Mouse (Mus musculus): Measurements from ENCODE around the gene Tmem184a. TPM values are rescaled to one million over a fixed set of nuclear protein-coding genes. Genes with fewer than 3 reads are reported as not detected.

Gene Tmem184a
- total RNA-seq, 2 experiments from 2014 or later = 0.65 TPM; not detected in 1

GRCm38 (mm10) chr5:139816445-139816844 is 3.3 kb downstream of the Tmem184a start:
- intact Hi-C loops (cut with DNase I) = loop anchor here (2.0 kb wide), 1 partner anchor 18 kb away; no protein-coding TSS in a partner anchor
- DNase-seq = no peak

- intact Hi-C loops (cut with DNase I) = loop anchor here (2.0 kb wide), 1 partner anchor 17 kb away; no protein-coding TSS in a partner anchor
- no peak for DNase-seq
Measured at GRCm38 (mm10) chr5:139815964-139816363, 3.8 kb downstream of the Tmem184a start.

GRCm38 (mm10) chr5:139813963-139814381 is 5.7 kb downstream of the Tmem184a start:
- intact Hi-C loops (cut with DNase I) = no loop called here
- DNase-seq = no peak

DNA sequence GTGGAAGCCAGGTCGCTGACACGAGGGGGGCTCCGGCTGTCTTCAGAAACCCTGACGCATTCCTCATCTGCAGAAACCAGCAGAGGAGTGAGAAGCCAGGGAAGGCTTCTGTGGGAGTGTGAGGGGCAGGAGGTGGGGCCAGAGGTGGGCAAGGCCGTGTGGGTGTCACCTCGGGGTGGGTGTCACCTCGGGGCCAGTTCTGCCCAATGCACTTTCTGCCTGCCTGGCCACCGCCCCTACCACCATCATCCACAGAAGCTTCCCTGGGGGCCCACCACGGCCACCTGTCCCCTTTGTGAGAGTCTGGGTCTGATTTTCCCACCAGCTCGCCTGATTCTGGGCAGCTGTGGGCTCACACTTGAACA is 6.6 kb downstream of the Tmem184a start:
- no peak for DNase-seq
- intact Hi-C loops (cut with DNase I) = no loop called here

- intact Hi-C loops (cut with DNase I) = no loop called here
- DNase-seq = no peak
Measured at GRCm38 (mm10) chr5:139812398-139813125, 7.2 kb downstream of the Tmem184a start.

DNA sequence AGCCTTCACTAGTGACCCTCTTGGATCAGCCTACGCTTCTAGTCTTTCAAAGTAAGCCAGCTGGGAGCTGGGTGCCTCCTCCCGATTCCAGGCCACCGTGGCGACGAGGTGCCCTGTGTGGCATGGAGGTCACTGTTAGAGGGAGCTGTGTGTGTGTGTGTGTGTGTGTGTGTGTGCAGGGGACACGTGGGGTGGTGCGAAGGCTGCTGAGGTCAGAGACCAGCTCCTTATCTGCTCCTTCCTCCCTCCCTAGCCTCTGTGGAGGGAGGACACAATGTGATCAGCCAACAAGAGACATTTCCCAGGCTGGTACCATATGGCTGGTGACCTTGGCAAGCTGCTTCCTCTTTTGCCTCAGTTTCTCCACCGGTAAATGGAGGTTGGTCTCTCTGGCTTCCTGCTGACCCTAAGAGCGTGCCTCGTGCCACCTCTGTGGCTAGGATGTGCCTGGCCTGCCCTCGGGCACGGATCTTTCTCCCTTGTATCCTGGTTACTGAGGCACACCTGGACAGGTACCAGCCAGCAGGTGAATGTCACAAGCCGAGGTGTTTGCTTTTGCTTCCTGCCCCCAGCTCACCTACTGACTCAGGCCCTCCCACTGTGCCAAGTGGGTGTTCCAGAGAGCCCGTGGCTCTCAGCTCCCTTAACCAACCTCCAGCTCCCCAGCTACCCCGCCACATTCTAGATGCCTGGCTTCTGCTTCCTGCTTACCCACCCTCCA is 7.9 kb downstream of the Tmem184a start:
- intact Hi-C loops (cut with DNase I) = no loop called here
- DNase-seq = no peak

DNA sequence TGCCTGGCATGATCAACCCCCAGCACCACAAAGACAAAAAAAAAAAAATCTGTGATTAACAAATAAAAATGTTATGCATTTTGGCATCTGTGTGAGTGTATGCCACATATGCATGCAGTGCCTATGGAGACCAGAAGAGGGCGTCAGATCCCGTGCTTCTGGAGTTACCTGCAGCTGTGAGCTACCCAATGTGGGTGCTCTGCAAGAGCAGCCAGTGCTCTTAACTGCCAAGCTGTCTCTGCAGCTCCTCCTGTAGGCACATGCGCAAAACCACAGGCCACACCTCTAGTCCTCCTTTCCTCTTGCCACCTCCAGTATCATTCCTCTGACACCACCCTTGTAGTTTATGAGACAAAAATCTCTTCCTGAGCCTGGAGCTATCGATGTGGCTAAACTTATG is 10.3 kb downstream of the Tmem184a start:
- DNase-seq = no peak
- intact Hi-C loops (cut with DNase I) = no loop called here

DNA sequence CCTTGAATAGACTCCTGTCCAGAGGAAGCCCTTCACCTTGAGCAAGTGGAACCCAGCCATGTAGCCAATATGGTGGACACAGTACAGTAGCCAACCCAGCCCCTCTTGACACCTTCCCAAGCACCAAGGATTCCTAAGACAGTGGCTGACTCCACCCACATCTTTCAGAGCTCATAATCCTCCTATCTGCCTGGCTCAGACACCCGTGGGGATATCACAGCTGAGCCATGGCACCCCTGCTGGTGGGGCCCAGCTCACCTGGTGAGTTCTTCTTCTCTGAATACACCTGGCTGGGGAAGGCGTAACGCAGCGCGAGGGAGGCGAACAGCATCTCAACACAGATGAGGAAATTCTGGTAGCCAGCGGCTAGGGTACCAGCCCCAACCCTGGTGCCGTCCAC is 13.8 kb downstream of the Tmem184a start:
- DNase-seq = no peak
- intact Hi-C loops (cut with DNase I) = no loop called here

- no peak for DNase-seq
- intact Hi-C loops (cut with DNase I) = no loop called here
Measured at GRCm38 (mm10) chr5:139804573-139805111, 15.1 kb downstream of the Tmem184a start.

DNA sequence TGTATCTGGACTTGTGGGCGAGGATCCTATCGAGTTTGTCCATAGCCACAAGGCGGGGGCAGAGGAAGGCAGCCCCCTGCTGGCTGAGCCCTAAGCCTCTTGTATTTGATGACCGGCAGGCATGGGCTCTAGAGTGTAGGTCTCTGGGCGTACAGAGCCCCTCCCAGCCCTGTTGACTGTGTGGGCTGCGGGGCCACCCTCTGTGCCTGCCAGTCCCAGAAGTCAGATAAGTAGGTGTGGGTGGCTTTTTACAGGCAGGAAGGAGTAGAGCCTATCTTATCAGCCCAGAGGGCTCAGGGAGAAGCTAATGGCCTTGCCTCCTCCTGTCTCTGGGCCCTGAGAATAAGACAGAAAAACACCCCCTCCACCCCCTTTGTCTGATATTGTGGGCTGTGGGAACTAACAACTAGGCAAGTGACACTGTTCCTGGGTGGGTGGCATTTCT is 15.6 kb downstream of the Tmem184a start:
- DNase-seq = no peak
- intact Hi-C loops (cut with DNase I) = no loop called here

DNA sequence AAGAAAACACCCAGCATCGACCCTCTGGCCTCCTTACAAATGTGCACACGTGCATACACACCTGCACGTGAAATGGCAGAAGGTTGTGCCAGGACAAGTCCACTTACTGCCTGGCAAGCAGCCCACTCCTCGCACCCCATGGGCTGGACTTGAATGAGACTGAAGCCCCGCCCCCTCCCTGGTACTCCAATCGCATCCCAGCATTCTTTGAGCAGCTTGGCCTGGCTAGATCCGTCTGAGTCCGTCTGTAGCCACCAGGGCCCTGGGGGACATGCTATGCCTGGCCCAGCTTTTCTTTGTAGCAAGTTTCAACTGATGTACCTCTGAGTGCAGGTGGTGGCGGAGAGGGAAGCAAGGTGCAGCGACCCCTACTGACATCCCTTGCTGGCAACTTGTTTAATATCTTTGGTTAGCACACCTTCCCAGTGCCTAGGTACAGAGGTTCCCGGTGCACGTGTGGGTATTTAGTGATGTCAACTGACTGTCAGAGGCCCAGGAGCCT is 16.1 kb downstream of the Tmem184a start:
- intact Hi-C loops (cut with DNase I) = no loop called here
- DNase-seq = peak; percentile 53 to 70

DNA sequence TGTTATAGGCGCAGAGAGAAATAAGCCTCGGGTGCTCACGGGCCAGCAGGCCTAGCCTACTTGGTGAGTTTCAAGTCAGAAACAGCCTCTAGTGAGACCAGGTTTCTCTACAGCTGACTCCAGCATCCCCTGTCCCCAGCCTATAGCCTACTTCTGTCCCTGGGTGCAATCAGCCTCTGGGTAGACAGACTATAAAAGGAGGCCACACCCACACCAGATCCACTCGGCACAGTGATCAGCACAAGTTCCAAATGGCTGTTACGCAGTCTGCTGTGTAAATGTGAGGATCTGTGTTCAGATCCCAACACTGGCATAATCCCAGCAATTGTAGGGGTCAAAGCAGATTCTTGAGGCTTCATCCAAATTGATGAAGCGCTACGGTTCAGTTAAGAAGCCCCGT is 16.6 kb downstream of the Tmem184a start:
- DNase-seq = no peak
- intact Hi-C loops (cut with DNase I) = no loop called here

GRCm38 (mm10) chr5:139801880-139802279 is 17.8 kb downstream of the Tmem184a start:
- no peak for DNase-seq
- intact Hi-C loops (cut with DNase I) = no loop called here

DNA sequence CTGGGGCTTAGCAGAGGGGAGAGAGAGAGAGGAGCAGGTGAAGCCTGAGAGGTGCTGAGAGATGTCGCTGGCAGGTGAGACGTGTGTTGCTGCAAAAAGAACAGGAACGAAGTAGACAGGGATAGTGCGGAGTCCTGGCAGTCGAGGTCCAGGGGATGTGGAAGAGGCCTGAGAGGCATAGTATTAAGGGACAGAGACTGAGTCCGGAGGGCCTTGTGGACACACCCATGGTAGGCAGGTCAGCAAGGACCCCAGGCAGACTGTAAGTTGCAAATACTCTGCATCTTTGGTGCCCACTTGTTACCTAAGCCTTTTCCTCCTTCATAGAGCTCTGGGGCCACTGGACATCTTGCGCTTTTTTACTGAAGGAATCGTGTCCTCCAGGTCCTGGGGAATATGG is 18.5 kb downstream of the Tmem184a start:
- no peak for DNase-seq
- intact Hi-C loops (cut with DNase I) = no loop called here

DNA sequence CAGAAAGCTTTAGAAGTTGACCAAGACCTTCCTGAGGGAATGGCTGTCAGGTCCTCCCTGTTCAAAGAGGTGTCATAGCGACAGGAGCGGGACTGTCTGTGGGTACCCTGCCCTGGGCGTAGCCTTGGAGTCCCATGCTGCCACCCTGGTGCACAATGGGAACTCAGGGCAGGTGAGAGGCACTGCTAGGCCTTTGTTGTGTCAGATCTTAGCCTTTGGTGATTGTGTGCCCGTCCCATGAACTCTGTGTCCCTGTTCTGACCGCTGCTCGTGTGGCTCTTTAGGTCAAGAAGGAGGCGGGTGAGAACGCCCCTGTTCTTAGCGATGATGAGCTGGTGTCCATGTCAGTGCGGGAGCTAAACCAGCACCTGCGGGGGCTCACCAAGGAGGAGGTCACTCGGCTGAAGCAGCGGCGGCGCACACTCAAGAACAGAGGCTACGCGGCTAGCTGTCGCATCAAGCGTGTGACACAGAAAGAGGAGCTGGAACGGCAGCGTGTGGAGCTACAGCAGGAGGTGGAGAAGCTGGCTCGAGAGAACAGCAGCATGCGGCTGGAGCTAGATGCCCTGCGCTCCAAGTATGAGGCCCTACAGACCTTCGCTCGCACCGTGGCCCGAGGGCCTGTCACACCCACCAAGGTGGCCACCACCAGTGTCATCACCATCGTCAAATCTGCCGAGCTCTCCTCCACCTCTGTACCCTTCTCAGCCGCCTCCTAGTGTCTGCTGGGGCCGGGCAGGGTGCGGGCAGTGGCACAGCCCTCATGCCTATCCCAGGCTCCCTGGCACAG is 19.7 kb downstream of the Tmem184a start:
- intact Hi-C loops (cut with DNase I) = loop anchor here (2.0 kb wide), 1 partner anchor 17 kb away; no protein-coding TSS in a partner anchor
- no peak for DNase-seq

GRCm38 (mm10) chr5:139799041-139799440 is 20.7 kb downstream of the Tmem184a start:
- DNase-seq = no peak
- intact Hi-C loops (cut with DNase I) = loop anchor here (2.0 kb wide), 1 partner anchor 18 kb away; no protein-coding TSS in a partner anchor

GRCm38 (mm10) chr5:139798168-139798900 is 21.4 kb downstream of the Tmem184a start:
- intact Hi-C loops (cut with DNase I) = loop anchor here (2.0 kb wide), 1 partner anchor 18 kb away; no protein-coding TSS in a partner anchor
- peak in 1 of 2 experiments; percentile 1 for DNase-seq

GRCm38 (mm10) chr5:139797473-139798167 is 22.1 kb downstream of the Tmem184a start:
- intact Hi-C loops (cut with DNase I) = loop anchor here (2.0 kb wide), 1 partner anchor 19 kb away; no protein-coding TSS in a partner anchor
- DNase-seq = peak; percentile 88 to 94

DNA sequence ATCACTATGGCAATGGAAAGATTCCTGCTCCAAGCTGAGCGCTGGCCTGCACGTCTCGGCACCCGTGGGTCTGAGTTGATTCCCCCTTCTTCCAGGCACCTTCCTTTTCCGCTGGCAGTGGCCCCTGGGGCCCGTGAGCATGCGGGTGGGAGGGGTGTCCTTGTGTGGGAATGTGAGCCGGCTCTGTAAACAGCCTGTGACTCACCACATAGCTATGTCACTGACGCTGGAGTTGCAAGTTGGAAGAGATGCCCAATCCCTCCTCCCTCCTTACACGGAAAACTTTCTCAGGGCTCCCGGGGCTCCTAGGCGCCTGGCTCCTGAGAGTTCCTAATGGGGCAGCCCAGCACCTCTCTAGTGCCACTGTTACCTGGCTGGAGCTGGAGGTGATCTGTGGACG is 22.8 kb downstream of the Tmem184a start:
- peak; percentile 89 for DNase-seq
- intact Hi-C loops (cut with DNase I) = no loop called here

Data from heart, postnatal 14 days (tissue).